Mouse (Mus musculus): ENCODE measurements around the gene Kcnj3.

DNA sequence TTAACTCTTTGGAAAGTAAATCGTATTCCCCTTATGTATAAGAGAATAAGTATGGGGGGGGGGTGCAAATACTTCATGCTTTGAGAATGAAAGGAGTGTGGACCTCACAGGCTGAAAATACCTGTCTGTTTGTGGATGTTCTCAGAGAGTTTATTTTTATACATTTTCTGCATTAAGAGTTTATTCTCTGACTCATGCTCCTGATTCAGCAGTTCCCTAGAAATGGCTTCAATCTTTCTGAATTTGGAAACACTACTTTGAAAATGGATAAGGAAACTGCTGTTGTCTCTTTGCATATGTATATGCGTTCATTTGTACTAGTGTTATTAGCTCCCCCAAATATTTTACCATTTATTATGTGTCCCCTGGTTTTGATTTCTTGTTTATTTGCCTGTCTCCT, 23.4 kb downstream of the Kcnj3 start:
- no peak for TF ChIP-seq FOSL1 (IDR thresholded peaks at IDR 0.05; ENCODE audit: insufficient read depth, low read length, poor library complexity, severe bottlenecking)
- TF ChIP-seq CTCF (IDR thresholded peaks at IDR 0.05; ENCODE audit: control insufficient read depth, insufficient read depth, insufficient read length) = no peak
- no peak for TF ChIP-seq MYOD1 (IDR thresholded peaks at IDR 0.05; ENCODE audit: control insufficient read depth, insufficient read length, low read depth)

Data from C2C12 (cell line).